Mouse (Mus musculus): ENCODE results near the gene Katnb1. TPM values are rescaled to one million over a fixed set of nuclear protein-coding genes. Genes with fewer than 3 reads are reported as not detected.

Gene Katnb1
- polyA plus RNA-seq, 1 experiment from 2014 or later: 33.3 TPM

- DNase-seq (ENCODE audit: low spot score): no peak
- 51% methylated on average over 3 of the region's 3 CpGs for WGBS
- Histone ChIP-seq H3K36me3 (replicated peaks) (no peaks in the 10 kb centered on the region), H3K27me3 (replicated peaks; ENCODE audit: low read depth, poor library complexity, severe bottlenecking) (peaks cover 49% of the 10 kb centered on the region), H3K9me3 (no peaks in the 10 kb centered on the region), H3K4me1 (peaks cover 43% of the 10 kb centered on the region), H3K4me3 (no peak overlapping the region), H3K27ac (replicated peaks) (no peak overlapping the region)
Measured at GRCm38 (mm10) chr8:95135242-95135641, 54.3 kb downstream of the Katnb1 start.

DNA sequence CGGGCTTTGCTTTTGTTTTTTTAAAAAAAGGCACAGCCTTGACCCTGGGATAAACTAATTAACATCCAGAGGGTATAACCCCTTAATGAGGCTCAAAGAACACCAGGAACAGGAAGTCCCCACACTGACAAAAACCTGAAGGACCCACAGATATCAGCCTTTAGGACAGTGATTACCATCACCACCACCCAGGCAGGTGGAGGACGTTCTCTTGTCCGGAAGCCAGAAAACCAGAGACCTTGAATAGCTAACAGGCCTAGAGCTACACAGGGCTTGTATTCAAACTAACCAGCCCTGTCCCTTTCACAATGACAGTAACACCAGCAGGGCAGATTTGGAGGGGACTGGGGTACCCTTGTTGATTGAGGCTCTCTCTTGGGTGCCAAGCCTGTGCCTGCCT is 55.2 kb downstream of the Katnb1 start:
- no peak for DNase-seq (ENCODE audit: low spot score)
- Histone ChIP-seq H3K27ac (replicated peaks) (no peak overlapping the region), H3K4me1 (peaks cover 48% of the 10 kb centered on the region), H3K36me3 (replicated peaks) (no peaks in the 10 kb centered on the region), H3K27me3 (replicated peaks; ENCODE audit: low read depth, poor library complexity, severe bottlenecking) (peaks cover 59% of the 10 kb centered on the region), H3K9me3 (no peaks in the 10 kb centered on the region), H3K4me3 (no peak overlapping the region)
- WGBS: 68% methylated on average over 3 of the region's 3 CpGs

DNA sequence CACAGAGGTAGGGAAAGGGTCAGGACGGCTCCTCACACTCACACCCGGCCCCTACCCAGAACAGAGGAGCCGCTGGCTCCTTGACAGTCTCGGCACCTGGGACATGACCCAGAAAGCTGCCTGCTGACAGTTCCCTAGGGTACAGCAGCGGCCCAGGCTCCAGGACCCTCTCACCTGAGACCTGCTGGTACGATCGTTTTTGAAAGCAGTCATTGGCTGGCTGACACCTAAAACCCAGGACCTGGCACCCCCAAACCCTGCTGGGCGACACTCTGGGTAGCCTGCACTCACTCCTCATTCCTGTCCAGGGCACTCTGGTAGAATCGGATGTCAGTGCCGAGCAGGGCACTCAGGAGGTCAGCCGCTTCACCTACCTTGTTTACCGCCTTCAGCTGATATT is 56.2 kb downstream of the Katnb1 start:
- H3K27ac ChIP-seq (replicated peaks): 0 out of 2 replicates have a peak overlapping the region, but pooled peaks have one; percentile 20
- 11% methylated on average over 12 of the region's 12 CpGs for WGBS
- H3K9me3 ChIP-seq: no peaks in the 10 kb centered on the region
- peak overlapping the region; percentile 53 for H3K4me3 ChIP-seq
- H3K36me3 ChIP-seq (replicated peaks): no peaks in the 10 kb centered on the region
- peaks cover 51% of the 10 kb centered on the region for H3K4me1 ChIP-seq
- DNase-seq (ENCODE audit: low spot score): no peak
- peaks cover 67% of the 10 kb centered on the region for H3K27me3 ChIP-seq (replicated peaks; ENCODE audit: low read depth, poor library complexity, severe bottlenecking)

DNA sequence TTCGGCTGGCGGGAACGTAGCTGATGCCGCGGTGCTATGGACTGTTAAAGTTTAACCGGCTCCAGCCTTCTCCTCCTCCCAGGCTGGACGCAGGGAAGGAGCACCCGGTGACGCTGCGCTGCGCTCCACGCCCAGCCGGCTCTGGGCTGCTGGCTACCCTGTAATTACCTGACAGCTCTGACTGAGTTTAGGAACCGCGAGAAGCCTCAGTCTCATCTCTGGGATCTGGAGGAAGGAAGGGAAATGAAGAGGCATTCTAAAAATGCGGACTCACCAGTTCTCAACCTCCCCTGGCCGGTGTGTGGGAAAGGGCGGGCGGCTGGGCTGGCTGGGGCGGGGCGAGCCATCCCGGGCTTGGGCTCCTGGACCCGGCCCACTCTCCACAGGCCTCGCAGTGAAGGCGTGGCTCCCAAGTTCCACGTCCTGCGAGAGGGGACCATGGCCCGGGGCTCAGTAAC is 56.7 kb downstream of the Katnb1 start:
- Histone ChIP-seq H3K36me3 (replicated peaks) (no peaks in the 10 kb centered on the region), H3K4me3 (peak overlapping the region; percentile 53), H3K27me3 (replicated peaks; ENCODE audit: low read depth, poor library complexity, severe bottlenecking) (peaks cover 69% of the 10 kb centered on the region), H3K4me1 (peaks cover 56% of the 10 kb centered on the region), H3K9me3 (no peaks in the 10 kb centered on the region), H3K27ac (replicated peaks) (peak overlapping the region; percentile 57)
- WGBS: 1% methylated on average over 28 of the region's 28 CpGs
- peak; percentile 71 for DNase-seq (ENCODE audit: low spot score)

GRCm38 (mm10) chr8:95138341-95139050 is 57.5 kb downstream of the Katnb1 start:
- H3K9me3 ChIP-seq: no peaks in the 10 kb centered on the region
- H3K4me3 ChIP-seq: peak overlapping the region; percentile 53
- peaks cover 64% of the 10 kb centered on the region for H3K4me1 ChIP-seq
- peaks cover 78% of the 10 kb centered on the region for H3K27me3 ChIP-seq (replicated peaks; ENCODE audit: low read depth, poor library complexity, severe bottlenecking)
- H3K36me3 ChIP-seq (replicated peaks): no peaks in the 10 kb centered on the region
- 26% methylated on average over 6 of the region's 6 CpGs for WGBS
- H3K27ac ChIP-seq (replicated peaks): peak overlapping the region; percentile 57
- no peak for DNase-seq (ENCODE audit: low spot score)

DNA sequence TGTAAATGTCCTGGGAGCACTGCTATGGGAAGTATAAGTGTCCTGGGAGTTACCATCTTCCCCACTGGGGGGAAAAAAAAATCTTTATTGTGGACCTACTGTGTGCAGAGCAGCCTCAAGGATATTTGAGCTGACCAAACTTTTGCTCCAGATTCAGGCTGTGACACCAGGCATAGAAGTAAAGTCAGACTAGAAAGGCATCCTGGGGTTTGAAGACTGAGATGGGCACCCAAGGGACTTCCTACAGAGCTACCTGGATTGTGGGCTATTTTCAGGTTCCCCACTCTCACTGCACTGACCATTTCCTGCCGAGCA is 58.0 kb downstream of the Katnb1 start:
- no peaks in the 10 kb centered on the region for H3K9me3 ChIP-seq
- no peak overlapping the region for H3K4me3 ChIP-seq
- H3K27ac ChIP-seq (replicated peaks): no peak overlapping the region
- 52% methylated on average over 1 of the region's 1 CpGs for WGBS
- no peak for DNase-seq (ENCODE audit: low spot score)
- no peaks in the 10 kb centered on the region for H3K36me3 ChIP-seq (replicated peaks)
- H3K27me3 ChIP-seq (replicated peaks; ENCODE audit: low read depth, poor library complexity, severe bottlenecking): peaks cover 80% of the 10 kb centered on the region
- peaks cover 67% of the 10 kb centered on the region for H3K4me1 ChIP-seq

DNA sequence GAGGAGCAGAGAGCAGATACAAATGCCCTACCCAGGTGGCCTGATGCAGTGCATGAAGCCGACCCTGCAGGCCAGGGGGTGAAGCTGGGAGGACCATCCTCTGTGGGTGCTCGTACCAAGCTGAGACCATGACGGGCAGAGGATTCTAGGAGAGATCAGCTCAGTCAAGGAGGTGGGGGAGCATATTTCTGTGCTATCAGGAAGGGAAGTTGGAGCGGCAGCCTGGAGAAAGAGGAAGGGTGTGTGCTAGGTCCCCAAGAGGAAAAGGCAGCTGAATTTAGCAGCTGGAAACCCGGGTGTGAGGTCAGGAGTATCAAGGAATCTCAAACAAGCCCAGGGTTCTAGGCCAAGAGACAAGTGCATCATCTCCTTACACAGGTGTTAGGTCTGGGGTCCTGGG is 59.6 kb downstream of the Katnb1 start:
- Histone ChIP-seq H3K27ac (replicated peaks) (no peak overlapping the region; the same call in 1 of the 2 replicates), H3K4me1 (peaks cover 73% of the 10 kb centered on the region), H3K36me3 (replicated peaks) (no peaks in the 10 kb centered on the region), H3K4me3 (0 out of 2 replicates have a peak overlapping the region, but pooled peaks have one; percentile 83), H3K27me3 (replicated peaks; ENCODE audit: low read depth, poor library complexity, severe bottlenecking) (peaks cover 83% of the 10 kb centered on the region), H3K9me3 (no peaks in the 10 kb centered on the region)
- no peak for DNase-seq (ENCODE audit: low spot score)
- WGBS: 69% methylated on average over 5 of the region's 5 CpGs

DNA sequence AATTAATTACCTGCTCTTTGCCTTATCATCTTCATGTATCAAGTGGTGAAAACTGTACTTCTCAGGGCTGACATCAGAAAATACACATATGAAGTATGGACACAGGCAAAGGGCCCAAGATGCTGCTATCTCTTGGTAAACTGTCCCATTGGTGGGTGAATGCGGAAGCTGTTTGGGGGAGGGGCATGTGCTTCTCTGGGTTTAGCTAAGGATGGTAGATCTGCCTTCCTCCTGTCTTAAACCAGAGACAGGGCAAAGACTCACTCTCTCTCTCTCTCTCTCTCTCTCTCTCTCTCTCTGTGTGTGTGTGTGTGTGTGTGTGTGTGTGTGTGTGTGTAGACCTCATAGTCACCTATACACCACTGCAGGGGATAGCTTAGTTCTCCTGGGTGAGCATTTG is 60.0 kb downstream of the Katnb1 start:
- WGBS: 80% methylated on average over 1 of the region's 1 CpGs
- Histone ChIP-seq H3K4me1 (peaks cover 73% of the 10 kb centered on the region), H3K27me3 (replicated peaks; ENCODE audit: low read depth, poor library complexity, severe bottlenecking) (peaks cover 83% of the 10 kb centered on the region), H3K27ac (replicated peaks) (no peak overlapping the region), H3K36me3 (replicated peaks) (no peaks in the 10 kb centered on the region), H3K9me3 (no peaks in the 10 kb centered on the region), H3K4me3 (peak overlapping the region; percentile 83; the same call in 1 of the 2 replicates)
- DNase-seq (ENCODE audit: low spot score): no peak

DNA sequence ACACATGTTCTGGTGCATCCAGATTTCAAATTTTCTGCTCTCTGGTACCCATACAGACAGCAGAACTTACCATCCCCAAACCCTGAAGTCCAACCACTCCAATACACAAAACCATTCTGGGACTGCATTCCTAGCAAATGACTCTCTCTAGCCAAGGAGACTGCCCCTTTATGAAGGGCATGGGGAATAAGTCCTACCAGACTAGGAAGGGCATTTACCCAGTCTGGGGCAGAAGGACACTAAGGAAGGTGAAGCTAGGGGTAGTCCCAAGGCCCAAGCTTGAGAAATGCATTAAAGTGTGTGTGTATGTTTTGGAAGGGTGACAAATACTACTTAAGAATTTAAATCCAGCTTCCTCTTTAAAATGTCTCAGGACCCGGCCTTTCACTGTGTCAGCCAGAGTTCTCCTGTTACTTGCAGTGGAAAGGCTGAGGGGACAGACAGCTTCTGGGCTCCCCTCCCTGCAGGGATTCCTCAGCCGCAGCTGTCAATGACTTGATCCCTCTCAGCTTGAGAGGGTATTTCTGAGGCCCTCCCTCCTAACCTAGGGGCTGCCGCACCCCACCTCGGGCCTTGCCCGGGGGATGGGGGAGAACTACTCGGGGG is 60.6 kb downstream of the Katnb1 start:
- no peaks in the 10 kb centered on the region for H3K9me3 ChIP-seq
- no peak for DNase-seq (ENCODE audit: low spot score)
- 1% methylated on average over 6 of the region's 6 CpGs for WGBS
- H3K4me3 ChIP-seq: peak overlapping the region; percentile 83
- H3K4me1 ChIP-seq: peaks cover 73% of the 10 kb centered on the region
- H3K27me3 ChIP-seq (replicated peaks; ENCODE audit: low read depth, poor library complexity, severe bottlenecking): peaks cover 77% of the 10 kb centered on the region
- H3K27ac ChIP-seq (replicated peaks): peak overlapping the region; percentile 88
- H3K36me3 ChIP-seq (replicated peaks): no peaks in the 10 kb centered on the region

DNA sequence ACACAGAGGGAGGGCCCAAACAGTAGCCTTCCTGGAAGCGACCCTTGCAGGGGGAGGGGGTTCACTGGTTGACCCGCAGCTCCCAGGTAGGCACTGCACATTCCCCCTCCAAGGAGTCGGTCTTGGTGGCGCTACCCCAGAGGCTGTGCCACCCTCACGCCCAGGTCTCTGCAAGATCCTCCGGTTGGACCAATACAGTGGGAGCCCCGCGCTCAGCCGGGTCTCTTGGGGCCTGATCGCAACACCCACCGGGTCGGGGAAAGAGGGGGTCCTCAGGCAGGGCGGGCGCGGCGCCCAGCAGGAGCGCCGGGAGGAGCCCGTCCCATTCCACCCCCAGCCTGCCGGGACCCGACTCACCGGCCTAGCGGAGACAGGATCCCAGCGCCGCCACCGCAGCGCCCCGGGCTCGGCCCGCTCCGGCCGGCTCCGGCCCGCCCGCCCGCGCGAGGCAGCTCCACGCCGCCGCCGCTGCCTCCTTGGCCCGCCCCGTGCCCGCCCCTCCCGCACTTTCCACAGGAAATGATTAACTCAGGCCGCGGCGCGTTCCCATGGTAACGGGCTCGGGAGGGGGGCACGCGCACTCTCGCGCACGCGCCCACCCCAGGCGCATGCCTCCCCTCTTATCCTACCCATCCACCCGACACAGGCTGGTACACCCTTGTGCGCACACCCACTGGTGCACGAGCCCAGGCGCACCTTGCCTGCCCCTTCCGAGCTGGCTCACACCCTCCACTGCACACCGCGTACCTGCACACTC is 61.3 kb downstream of the Katnb1 start:
- DNase-seq (ENCODE audit: low spot score): peak; percentile 81
- Histone ChIP-seq H3K27ac (replicated peaks) (peak overlapping the region; percentile 88), H3K4me1 (peaks cover 67% of the 10 kb centered on the region), H3K36me3 (replicated peaks) (no peaks in the 10 kb centered on the region), H3K27me3 (replicated peaks; ENCODE audit: low read depth, poor library complexity, severe bottlenecking) (peaks cover 70% of the 10 kb centered on the region), H3K9me3 (no peaks in the 10 kb centered on the region), H3K4me3 (peak overlapping the region; percentile 83)
- under 1% methylated on average over 66 of the region's 66 CpGs for WGBS

- peak overlapping the region; percentile 83 for H3K4me3 ChIP-seq
- peak overlapping the region; percentile 75 for H3K27ac ChIP-seq (replicated peaks)
- H3K27me3 ChIP-seq (replicated peaks; ENCODE audit: low read depth, poor library complexity, severe bottlenecking): peaks cover 61% of the 10 kb centered on the region
Measured at GRCm38 (mm10) chr8:95142985-95143804, 62.2 kb downstream of the Katnb1 start.

More at GRCm38 (mm10) chr8:95142985-95143804, 62.2 kb downstream of the Katnb1 start:
- Histone ChIP-seq H3K9me3 (no peaks in the 10 kb centered on the region), H3K4me1 (peaks cover 58% of the 10 kb centered on the region), H3K36me3 (replicated peaks) (no peaks in the 10 kb centered on the region)
- 14% methylated on average over 17 of the region's 17 CpGs for WGBS
- DNase-seq (ENCODE audit: low spot score): peak; percentile 45
